Mouse (Mus musculus): ENCODE measurements around the gene Mtr.

Gene Mtr

DNA sequence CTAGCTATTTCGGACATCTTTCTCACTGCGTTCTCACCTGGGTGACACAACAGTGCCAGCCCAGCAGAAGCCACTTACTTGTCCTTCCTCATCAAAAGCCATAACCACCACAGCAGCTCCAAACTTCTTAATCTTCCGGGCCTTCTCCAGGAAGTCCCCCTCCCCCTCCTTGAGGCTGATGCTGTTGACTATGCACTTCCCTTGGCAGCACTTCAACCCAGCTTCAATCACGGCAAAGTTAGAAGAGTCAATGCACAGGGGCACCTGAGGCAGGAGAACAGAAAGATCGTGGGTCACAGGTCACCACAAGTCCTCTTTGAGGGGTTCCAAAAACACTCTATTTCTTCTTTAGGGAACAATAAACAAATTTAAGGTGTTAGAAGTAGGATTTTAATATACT lies 30.3 kb downstream of the Mtr start:
- H3K4me1 ChIP-seq (replicated peaks; ENCODE audit: low read depth, low read length), result peaks cover 6% of the 10 kb centered on the region
- no peaks in the 10 kb centered on the region for H3K27me3 ChIP-seq (ENCODE audit: insufficient read depth, low read length)
- no peak overlapping the region for H3K4me3 ChIP-seq (replicated peaks; ENCODE audit: low read length)
- TF ChIP-seq POU5F1 (IDR thresholded peaks at IDR 0.05; ENCODE audit: borderline replicate concordance, low read length) (no peak), CTCF (conservative IDR thresholded peaks at IDR 0.05; ENCODE audit: low read length) (no peak), NANOG (IDR thresholded peaks at IDR 0.05; ENCODE audit: borderline replicate concordance, low read length) (no peak)
- H3K9me3 ChIP-seq (ENCODE audit: low read length), result no peaks in the 10 kb centered on the region
- peaks cover 87% of the 10 kb centered on the region for H3K36me3 ChIP-seq (ENCODE audit: insufficient read depth, low read length)

DNA sequence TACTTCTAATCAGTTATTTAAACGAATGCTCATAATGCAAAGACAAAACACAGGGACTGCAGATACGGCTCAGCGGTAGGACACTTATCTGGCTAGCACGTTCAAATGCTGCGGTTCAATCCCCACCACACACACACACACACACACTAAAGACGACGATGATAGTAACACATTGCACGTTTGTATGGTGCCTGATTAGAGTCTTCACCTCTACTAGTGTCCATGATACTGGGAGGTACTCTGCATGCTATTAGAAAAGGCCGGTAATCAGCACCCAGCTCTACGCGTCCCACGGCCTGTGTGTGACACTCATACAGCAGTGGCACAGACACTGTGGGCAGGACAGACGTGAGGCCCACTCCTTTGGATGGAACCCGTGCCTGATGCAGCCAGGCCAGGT lies 39.3 kb downstream of the Mtr start:
- Histone ChIP-seq H3K36me3 (ENCODE audit: insufficient read depth, low read length) (peaks cover 89% of the 10 kb centered on the region), H3K27me3 (ENCODE audit: insufficient read depth, low read length) (no peaks in the 10 kb centered on the region), H3K9me3 (ENCODE audit: low read length) (no peaks in the 10 kb centered on the region), H3K4me1 (replicated peaks; ENCODE audit: low read depth, low read length) (no peaks in the 10 kb centered on the region), H3K4me3 (replicated peaks; ENCODE audit: low read length) (no peak overlapping the region)
- TF ChIP-seq POU5F1 (IDR thresholded peaks at IDR 0.05; ENCODE audit: borderline replicate concordance, low read length), result no peak
- TF ChIP-seq CTCF (conservative IDR thresholded peaks at IDR 0.05; ENCODE audit: low read length), result no peak
- TF ChIP-seq NANOG (IDR thresholded peaks at IDR 0.05; ENCODE audit: borderline replicate concordance, low read length), result no peak

DNA sequence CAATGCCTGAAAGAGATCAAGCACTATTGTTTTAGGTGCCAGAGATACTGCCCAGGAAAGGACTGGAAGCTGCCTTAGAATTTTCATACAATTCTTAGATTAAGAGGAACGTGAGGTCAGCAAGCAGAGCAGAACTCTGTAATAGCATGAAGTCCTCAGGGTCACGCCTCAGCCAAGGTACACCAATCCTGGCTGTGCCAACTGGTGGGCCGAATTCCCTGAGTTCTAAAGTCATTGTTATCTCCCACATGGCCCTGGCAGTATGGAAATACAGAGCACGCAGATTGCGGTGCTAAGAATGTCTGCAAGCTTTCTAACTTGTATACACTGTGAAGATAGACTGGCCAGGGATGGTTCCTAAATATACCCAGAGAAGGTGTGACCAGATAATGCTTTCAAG lies 43.0 kb downstream of the Mtr start:
- Histone ChIP-seq H3K4me1 (replicated peaks; ENCODE audit: low read depth, low read length) (no peaks in the 10 kb centered on the region), H3K27me3 (ENCODE audit: insufficient read depth, low read length) (no peaks in the 10 kb centered on the region), H3K36me3 (ENCODE audit: insufficient read depth, low read length) (peaks cover 82% of the 10 kb centered on the region), H3K9me3 (ENCODE audit: low read length) (no peaks in the 10 kb centered on the region), H3K4me3 (replicated peaks; ENCODE audit: low read length) (no peak overlapping the region)
- no peak for TF ChIP-seq CTCF (conservative IDR thresholded peaks at IDR 0.05; ENCODE audit: low read length)
- no peak for TF ChIP-seq POU5F1 (IDR thresholded peaks at IDR 0.05; ENCODE audit: borderline replicate concordance, low read length)
- TF ChIP-seq NANOG (IDR thresholded peaks at IDR 0.05; ENCODE audit: borderline replicate concordance, low read length), result no peak

DNA sequence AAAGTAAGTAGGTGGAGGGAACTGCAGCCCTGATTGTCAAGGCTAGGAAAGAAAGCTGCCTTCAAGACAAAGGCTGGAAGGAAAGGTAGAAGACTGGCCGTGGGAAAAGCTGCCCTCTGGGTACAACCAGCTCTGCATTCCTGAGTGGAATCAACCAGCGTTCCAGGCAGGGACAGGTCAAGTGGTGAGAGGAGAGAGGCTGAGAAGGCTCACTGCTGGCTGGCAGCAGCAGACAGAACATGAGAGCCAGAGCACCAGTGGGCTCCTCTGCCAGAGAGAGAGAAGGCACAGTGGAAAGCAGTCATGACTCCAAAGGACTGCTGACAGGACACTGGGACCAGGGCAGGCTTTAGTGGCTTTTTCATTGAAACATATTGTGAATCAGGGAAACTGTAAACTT lies 46.9 kb downstream of the Mtr start:
- H3K4me1 ChIP-seq (replicated peaks; ENCODE audit: low read depth, low read length), result no peaks in the 10 kb centered on the region
- TF ChIP-seq NANOG (IDR thresholded peaks at IDR 0.05; ENCODE audit: borderline replicate concordance, low read length) (no peak), CTCF (conservative IDR thresholded peaks at IDR 0.05; ENCODE audit: low read length) (no peak), POU5F1 (IDR thresholded peaks at IDR 0.05; ENCODE audit: borderline replicate concordance, low read length) (no peak)

DNA sequence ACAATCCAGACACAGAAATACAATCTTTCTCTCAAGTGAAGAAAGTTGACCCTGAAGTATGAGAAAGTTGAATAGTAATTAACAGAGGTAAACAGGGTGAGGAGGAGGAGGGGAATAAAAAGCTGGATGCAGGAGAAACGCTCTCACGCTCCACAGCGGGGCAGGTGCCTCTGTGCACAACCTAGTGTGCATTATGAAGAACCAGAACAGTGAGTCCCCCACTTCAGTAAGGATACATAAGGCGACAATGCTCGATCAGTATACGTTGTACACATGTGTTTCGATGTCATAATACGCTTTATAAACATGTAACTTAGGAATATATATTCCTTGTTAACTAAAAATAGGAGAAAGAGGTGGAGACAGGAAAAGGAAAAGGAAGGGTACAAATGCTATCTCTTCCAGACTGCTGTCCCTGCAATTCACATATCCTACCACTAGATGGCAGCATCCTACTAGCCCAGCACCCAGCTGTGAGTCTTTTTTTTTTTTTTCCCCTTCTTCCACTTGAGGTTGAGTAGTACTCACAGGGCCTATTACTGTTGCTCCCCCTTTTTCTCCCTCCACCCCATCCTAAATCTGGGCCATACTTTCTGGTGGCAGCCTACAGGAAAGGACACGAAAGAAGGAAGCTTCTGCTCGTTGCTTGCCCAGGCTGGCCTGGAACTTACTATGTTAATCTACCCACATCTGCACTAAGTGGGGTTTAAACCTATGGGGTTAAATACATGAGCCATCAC lies 47.7 kb downstream of the Mtr start:
- TF ChIP-seq POU5F1 (IDR thresholded peaks at IDR 0.05; ENCODE audit: borderline replicate concordance, low read length), result no peak
- TF ChIP-seq CTCF (conservative IDR thresholded peaks at IDR 0.05; ENCODE audit: low read length), result peak; percentile 98
- TF ChIP-seq NANOG (IDR thresholded peaks at IDR 0.05; ENCODE audit: borderline replicate concordance, low read length), result no peak

More for the DNA sequence above, 46.9 kb downstream of the Mtr start:
- Histone ChIP-seq H3K4me3 (replicated peaks; ENCODE audit: low read length) (no peak overlapping the region), H3K36me3 (ENCODE audit: insufficient read depth, low read length) (peaks cover 68% of the 10 kb centered on the region), H3K9me3 (ENCODE audit: low read length) (no peaks in the 10 kb centered on the region), H3K27me3 (ENCODE audit: insufficient read depth, low read length) (no peaks in the 10 kb centered on the region)

DNA sequence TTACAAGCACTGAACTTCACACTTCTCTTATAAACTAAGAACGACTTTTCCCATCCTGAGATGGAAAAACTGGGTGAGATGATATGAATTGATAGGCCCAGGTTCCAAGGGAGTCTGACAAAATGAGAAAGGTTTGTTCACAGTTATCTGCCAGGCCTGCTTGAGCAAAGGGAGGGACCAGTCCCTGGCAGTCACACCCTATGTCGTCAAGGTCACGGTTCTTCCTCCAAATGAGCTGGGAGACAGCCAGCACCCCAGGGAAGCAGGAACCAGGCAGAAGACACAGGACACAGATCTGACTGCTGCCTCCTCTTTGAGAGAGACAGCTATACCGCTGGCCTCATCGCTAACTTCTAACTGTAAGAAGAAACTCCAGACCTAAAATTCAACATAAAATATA lies 57.5 kb downstream of the Mtr start:
- no peak overlapping the region for H3K4me3 ChIP-seq (replicated peaks; ENCODE audit: low read length)
- no peaks in the 10 kb centered on the region for H3K9me3 ChIP-seq (ENCODE audit: low read length)
- H3K27me3 ChIP-seq (ENCODE audit: insufficient read depth, low read length), result no peaks in the 10 kb centered on the region
- TF ChIP-seq NANOG (IDR thresholded peaks at IDR 0.05; ENCODE audit: borderline replicate concordance, low read length) (no peak), POU5F1 (IDR thresholded peaks at IDR 0.05; ENCODE audit: borderline replicate concordance, low read length) (no peak), CTCF (conservative IDR thresholded peaks at IDR 0.05; ENCODE audit: low read length) (no peak)
- peaks cover 18% of the 10 kb centered on the region for H3K4me1 ChIP-seq (replicated peaks; ENCODE audit: low read depth, low read length)
- peaks cover 68% of the 10 kb centered on the region for H3K36me3 ChIP-seq (ENCODE audit: insufficient read depth, low read length)

More for the DNA sequence above, 47.7 kb downstream of the Mtr start:
- Histone ChIP-seq H3K4me3 (replicated peaks; ENCODE audit: low read length) (no peak overlapping the region), H3K36me3 (ENCODE audit: insufficient read depth, low read length) (peaks cover 70% of the 10 kb centered on the region), H3K27me3 (ENCODE audit: insufficient read depth, low read length) (no peaks in the 10 kb centered on the region), H3K9me3 (ENCODE audit: low read length) (no peaks in the 10 kb centered on the region), H3K4me1 (replicated peaks; ENCODE audit: low read depth, low read length) (no peaks in the 10 kb centered on the region)

DNA sequence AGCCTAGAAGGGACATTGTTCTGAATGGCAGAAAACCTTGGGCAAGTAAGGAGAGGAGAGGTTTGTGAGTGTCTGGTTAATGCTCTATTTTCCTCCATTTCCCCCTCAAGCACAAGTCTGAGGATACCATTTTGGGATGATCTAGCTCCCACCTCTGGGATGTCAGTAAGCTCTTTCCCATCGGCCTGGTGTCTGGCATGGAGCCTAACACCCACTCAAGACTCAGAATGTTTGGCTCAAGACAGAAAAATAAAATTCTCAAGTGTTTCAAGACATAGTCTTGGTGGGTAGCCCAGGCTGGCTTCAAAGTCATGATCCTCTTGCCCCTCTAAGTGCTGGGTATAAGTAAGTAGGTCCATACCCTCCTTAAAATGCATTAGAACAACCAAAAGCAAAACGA lies 59.4 kb downstream of the Mtr start:
- H3K4me3 ChIP-seq (replicated peaks; ENCODE audit: low read length), result no peak overlapping the region

DNA sequence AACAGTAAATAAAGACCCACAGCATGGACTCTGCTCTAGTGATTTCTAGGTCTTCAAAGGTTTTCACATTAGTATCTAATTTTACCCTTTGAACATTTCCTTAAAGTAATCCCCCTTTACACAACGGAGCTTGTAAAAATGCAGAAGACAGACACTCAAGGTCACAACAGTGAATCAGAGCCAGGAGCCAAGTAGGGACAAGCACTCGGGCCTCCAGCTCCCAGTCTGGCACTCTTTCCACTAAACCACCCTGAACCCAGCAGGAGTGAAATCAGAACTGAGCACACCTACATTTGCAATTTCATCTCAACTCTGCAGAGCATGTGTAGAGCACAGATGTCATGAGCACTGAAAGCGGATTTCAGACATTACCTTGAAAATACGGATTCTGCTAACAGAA lies 61.1 kb downstream of the Mtr start:
- no peak for TF ChIP-seq NANOG (IDR thresholded peaks at IDR 0.05; ENCODE audit: borderline replicate concordance, low read length)
- TF ChIP-seq CTCF (conservative IDR thresholded peaks at IDR 0.05; ENCODE audit: low read length), result no peak
- Histone ChIP-seq H3K4me1 (replicated peaks; ENCODE audit: low read depth, low read length) (peaks cover 16% of the 10 kb centered on the region), H3K9me3 (ENCODE audit: low read length) (no peaks in the 10 kb centered on the region), H3K27me3 (ENCODE audit: insufficient read depth, low read length) (no peaks in the 10 kb centered on the region), H3K4me3 (replicated peaks; ENCODE audit: low read length) (no peak overlapping the region), H3K36me3 (ENCODE audit: insufficient read depth, low read length) (peaks cover 88% of the 10 kb centered on the region)

More for the DNA sequence above, 59.4 kb downstream of the Mtr start:
- H3K4me1 ChIP-seq (replicated peaks; ENCODE audit: low read depth, low read length), result peaks cover 18% of the 10 kb centered on the region
- no peaks in the 10 kb centered on the region for H3K9me3 ChIP-seq (ENCODE audit: low read length)
- H3K27me3 ChIP-seq (ENCODE audit: insufficient read depth, low read length), result no peaks in the 10 kb centered on the region
- no peak for TF ChIP-seq NANOG (IDR thresholded peaks at IDR 0.05; ENCODE audit: borderline replicate concordance, low read length)
- TF ChIP-seq POU5F1 (IDR thresholded peaks at IDR 0.05; ENCODE audit: borderline replicate concordance, low read length), result no peak
- no peak for TF ChIP-seq CTCF (conservative IDR thresholded peaks at IDR 0.05; ENCODE audit: low read length)
- peaks cover 72% of the 10 kb centered on the region for H3K36me3 ChIP-seq (ENCODE audit: insufficient read depth, low read length)

DNA sequence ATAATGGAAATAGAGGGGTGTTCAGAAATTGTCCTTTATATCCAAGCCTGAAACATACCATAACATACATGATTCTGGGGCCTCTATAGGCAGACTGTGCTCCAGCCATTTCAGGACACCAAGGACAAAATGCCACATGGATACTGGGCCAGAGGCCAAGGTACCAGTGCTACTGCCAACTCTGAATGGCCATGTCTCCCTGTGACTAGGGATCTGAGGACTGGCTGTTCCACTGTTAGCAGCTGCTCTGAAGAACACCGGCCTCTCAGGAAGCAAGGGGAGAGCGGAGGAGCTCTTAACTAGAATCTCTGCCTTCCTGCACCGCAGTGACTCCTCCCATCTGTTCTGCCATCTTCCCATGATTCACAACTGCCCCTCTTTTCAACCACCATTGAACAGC lies 61.9 kb downstream of the Mtr start:
- Histone ChIP-seq H3K4me1 (replicated peaks; ENCODE audit: low read depth, low read length) (peaks cover 13% of the 10 kb centered on the region), H3K4me3 (replicated peaks; ENCODE audit: low read length) (no peak overlapping the region), H3K27me3 (ENCODE audit: insufficient read depth, low read length) (no peaks in the 10 kb centered on the region), H3K36me3 (ENCODE audit: insufficient read depth, low read length) (peaks cover 85% of the 10 kb centered on the region), H3K9me3 (ENCODE audit: low read length) (no peaks in the 10 kb centered on the region)
- no peak for TF ChIP-seq POU5F1 (IDR thresholded peaks at IDR 0.05; ENCODE audit: borderline replicate concordance, low read length)
- no peak for TF ChIP-seq NANOG (IDR thresholded peaks at IDR 0.05; ENCODE audit: borderline replicate concordance, low read length)
- TF ChIP-seq CTCF (conservative IDR thresholded peaks at IDR 0.05; ENCODE audit: low read length), result no peak
